Mouse (Mus musculus): ENCODE data around the gene Pdk4.

Gene Pdk4

GRCm38 (mm10) chr6:5495961-5496853 is at the start of gene Pdk4:
TSS of gene Pdk4 (minus strand) at chr6:5496309.
- peak; percentile 24 for DNase-seq (ENCODE audit: extremely low spot score, low read depth, low spot score)

- no peak for DNase-seq (ENCODE audit: extremely low spot score, low read depth, low spot score)
These were observed 41.8 kb upstream of the Pdk4 start for GRCm38 (mm10) chr6:5537855-5538365.

GRCm38 (mm10) chr6:5535754-5536153 is 39.6 kb upstream of the Pdk4 start:
- DNase-seq (ENCODE audit: extremely low spot score, low read depth, low spot score): no peak

DNA sequence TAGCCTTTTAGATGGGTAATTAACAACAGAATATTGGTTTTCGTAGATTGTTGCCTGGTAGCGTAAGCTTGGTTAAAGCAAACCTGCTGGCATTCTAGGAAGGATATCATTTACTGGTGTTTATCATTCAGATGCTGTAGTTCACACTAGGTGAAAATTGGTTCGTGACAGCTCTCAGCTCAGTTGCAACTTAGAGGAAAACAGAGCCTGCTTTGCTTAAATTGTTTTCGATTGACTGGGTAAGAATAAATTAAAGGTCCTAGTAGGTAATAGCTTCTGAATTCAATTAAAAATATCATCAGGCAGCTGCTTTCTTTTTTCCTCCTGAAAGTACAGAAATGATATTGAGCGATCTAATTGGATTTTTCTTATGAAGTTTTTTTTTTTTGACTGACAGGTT is 21.0 kb upstream of the Pdk4 start:
- no peak for DNase-seq (ENCODE audit: extremely low spot score, low read depth, low spot score)

- no peak for DNase-seq (ENCODE audit: extremely low spot score, low read depth, low spot score)
These were observed 13.6 kb upstream of the Pdk4 start for GRCm38 (mm10) chr6:5509757-5510156.

DNA sequence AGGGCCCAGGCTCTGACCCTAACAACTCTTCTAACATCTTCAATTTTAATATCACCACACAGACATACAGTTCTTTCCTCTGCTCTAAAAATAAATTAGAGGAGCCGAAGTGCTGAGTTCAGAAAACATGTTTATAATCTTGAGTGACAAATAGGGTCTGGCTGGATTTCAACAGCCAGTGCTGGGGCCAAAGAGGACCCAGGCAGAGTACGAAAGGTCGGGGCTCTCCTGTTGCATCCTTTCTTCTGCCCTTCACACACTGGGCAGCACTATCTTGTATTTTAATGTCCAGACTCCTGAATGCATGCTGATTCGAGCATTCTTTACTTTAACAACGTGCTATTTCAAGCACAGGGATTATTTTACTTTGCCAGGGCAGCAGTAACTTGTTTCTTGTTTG is 13.2 kb upstream of the Pdk4 start:
- DNase-seq (ENCODE audit: extremely low spot score, low read depth, low spot score): no peak

DNA sequence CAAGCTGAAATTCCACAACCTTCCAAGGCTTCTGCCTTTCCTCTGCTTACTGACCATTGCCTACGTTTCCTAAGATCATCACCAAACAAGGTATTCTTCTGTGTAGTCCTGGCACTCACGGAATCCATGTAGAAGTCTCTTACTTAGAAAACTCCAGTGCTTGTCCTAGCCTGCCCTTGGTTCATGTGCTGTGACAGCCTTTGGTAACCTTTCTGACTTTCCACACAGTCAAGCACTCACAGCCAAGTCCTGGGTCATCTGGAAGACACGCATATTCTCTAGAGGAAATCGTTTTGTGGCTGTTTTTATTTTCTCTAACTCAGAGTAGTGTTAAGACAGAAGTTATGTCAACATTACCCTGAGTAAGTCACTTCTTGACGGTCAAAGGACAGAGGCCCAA is 11.7 kb upstream of the Pdk4 start:
- no peak for DNase-seq (ENCODE audit: extremely low spot score, low read depth, low spot score)

DNA sequence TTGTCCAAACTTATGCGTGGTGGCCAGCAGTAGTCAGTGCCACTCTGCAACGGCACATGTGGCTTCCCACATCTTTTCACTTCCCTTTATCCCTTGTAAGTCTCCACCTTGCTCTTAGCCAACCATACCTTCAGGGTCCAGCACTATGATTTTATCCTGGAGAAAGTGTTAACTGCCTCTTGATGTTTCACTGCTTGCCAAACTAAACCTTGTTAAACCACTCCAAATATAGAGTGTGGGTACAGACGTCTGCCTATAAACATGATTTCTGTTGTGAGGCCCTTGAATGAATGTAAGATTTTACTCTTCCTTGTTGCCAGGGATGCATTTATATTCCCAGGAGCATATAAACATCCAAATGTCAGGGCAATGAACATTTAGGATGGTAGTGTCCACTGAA is 10.2 kb upstream of the Pdk4 start:
- no peak for DNase-seq (ENCODE audit: extremely low spot score, low read depth, low spot score)

- no peak for DNase-seq (ENCODE audit: extremely low spot score, low read depth, low spot score)
These were observed 6.7 kb upstream of the Pdk4 start for GRCm38 (mm10) chr6:5502810-5503209.

GRCm38 (mm10) chr6:5501551-5501950 is 5.4 kb upstream of the Pdk4 start:
- no peak for DNase-seq (ENCODE audit: extremely low spot score, low read depth, low spot score)

GRCm38 (mm10) chr6:5498740-5499139 is 2.6 kb upstream of the Pdk4 start:
- no peak for DNase-seq (ENCODE audit: extremely low spot score, low read depth, low spot score)

DNA sequence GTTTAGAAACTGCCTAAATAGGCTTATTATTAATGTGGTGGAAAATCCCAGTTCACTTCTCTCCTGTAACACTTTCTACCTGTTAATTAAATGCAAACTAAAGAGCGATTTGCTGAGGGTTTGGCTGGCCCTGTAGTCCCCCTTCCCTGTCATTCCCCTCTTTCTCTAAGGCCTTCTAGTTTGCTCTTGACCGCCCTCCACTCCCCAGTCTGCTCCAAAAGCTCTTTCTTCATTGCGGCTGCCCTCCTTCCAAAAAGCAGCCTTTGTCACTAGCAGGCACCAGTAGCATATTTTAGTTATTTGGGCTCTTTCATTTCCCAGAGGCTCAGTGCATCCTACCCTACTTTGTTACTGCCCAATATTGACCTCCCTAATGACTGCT is 736 bp upstream of the Pdk4 start:
- no peak for DNase-seq (ENCODE audit: extremely low spot score, low read depth, low spot score)

- DNase-seq (ENCODE audit: extremely low spot score, low read depth, low spot score): no peak
These were observed 11.1 kb downstream of the Pdk4 start for GRCm38 (mm10) chr6:5485028-5485427.

DNA sequence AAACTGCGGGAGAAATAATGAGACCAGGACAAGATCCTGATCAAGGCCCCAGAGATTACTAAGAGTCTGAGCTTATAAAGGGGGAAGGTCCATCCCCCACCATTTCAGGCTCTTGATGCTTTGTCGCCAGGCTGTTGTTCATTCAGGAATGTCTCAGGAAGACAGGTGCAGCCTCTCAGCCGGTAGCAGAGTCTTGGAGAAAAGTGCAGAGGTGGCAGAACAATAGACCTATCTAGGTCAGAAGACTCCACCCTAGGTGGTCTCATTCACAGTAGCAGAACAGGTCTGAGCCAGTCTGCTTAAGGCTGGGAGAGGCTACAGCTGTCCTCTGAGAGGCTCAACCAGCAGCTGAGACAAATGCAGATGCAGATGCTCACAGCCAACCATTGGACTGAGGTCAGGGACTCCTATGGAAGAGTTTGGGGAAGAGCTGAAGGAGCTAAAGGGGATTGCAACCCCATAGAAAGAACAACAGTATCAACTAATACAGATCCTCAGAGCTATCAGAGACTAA is 13.8 kb downstream of the Pdk4 start:
- DNase-seq (ENCODE audit: extremely low spot score, low read depth, low spot score): no peak

- no peak for DNase-seq (ENCODE audit: extremely low spot score, low read depth, low spot score)
These were observed 15.0 kb downstream of the Pdk4 start for GRCm38 (mm10) chr6:5481066-5481465.

- no peak for DNase-seq (ENCODE audit: extremely low spot score, low read depth, low spot score)
These were observed 22.1 kb downstream of the Pdk4 start for GRCm38 (mm10) chr6:5474021-5474420.

DNA sequence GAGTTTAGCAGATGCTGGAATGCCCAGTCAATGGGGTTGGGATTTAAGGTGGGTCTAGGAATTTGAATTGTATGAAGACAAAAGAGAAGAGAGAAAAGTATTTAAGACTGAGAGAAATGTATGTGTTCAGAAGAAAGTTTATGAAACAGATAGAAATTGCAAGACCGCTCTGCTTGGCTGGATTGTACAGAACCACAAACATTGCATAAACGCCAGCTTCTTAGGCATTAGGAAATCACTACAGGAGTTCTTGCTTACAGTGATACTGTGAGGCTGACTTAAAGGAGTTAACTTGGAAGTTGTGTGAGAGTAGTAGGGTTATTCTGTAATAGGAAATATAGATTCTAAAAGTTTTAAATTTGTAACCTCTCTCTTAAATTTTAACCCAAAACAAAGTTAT is 23.4 kb downstream of the Pdk4 start:
- no peak for DNase-seq (ENCODE audit: extremely low spot score, low read depth, low spot score)

DNA sequence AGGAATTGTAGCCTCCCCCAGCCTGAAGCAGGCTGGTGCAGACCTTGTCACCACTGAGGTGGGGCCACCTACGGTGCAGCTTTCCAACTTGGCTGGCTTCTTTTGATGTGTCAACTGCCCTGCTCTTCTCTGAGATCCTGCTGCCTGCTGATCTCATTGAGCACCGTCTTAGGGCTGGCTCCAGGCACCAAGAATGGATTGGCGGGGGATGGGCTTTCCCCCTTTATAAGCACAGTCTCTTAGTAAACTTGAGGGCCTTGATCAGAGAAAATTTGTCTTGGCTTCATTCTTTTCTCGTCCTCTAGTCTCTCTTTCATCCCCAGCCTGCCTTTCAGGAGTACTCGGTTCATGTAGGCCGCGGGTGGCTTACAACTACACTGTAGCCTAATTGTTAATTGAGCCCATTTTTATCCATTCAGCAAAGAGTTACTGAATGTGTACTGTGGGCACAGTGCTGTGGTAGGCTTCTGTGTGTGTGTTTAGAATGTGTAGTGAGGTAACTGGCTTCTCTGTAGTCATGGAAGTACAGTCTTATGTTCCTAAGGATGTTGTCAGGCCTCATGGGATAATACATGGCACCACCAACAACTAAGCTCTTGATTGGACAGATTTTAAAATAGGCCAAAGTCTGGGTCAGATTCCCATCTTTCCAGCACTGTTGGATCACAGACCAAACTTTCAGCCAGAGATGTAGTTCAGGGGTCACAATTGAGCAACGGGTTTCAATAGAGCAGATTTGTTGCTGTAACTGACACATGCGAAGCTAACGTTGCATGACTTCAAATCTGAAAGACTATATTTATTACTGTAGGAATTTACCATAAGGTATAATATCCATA is 25.4 kb downstream of the Pdk4 start:
- DNase-seq (ENCODE audit: extremely low spot score, low read depth, low spot score): no peak

DNA sequence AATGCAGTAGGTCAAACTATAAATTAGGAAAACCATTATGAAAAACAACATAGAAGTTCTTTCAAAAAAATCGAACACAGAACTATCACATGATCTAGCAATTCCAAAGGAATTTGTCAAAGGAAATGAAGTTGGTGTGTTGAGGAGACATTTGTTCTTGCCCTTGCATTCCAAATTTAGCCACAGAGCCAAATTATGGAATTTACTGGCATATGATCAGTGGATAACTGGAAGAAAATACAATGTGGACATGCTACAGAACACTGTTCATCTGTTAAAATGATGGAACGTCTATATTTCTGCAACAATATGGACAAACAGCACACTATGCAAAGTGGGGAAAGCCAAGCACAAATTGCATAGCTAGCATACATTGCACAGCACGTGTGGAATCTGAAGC is 40.3 kb downstream of the Pdk4 start:
- DNase-seq (ENCODE audit: extremely low spot score, low read depth, low spot score): no peak

- DNase-seq (ENCODE audit: extremely low spot score, low read depth, low spot score): no peak
These were observed 46.2 kb downstream of the Pdk4 start for GRCm38 (mm10) chr6:5449878-5450277.

DNA sequence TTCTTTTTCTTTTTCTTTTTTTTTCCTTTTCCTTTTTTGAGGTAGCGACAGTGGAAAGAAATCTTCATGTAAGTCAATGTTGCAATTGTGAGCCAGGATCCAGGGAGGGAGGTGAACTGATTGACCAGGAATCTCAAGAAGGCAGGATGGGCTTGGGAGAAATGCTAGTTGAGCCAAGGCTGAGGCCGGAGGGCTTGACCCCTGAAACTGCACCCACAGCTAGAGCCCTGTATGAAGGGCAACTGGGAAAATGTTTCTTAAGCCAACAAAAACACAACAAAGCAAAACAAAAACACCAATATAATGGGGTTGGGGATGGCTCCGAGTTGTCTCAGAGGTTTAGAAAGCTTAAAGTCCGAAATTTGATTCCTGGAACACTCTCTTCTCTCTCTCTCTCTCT is 47.7 kb downstream of the Pdk4 start:
- DNase-seq (ENCODE audit: extremely low spot score, low read depth, low spot score): no peak

DNA sequence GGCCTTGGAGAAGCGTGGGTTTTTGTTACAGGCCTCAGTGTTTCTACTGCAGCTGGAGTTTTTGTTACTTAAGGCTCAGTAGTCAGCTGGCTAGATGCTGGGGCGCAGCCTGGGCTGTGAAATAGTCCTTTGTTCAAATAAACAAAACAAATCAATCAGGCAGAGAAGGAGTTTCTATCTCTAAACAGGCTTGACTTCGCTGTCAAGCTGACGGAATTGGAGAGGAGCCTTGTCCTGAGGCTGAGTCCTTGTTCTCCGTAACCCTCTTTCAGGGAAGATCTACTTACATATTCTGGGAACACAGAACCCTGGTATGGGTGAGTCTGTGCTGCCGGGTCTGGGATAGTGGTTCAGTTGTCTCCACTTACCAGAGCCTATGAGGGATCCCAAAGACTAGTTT is 48.6 kb downstream of the Pdk4 start:
- no peak for DNase-seq (ENCODE audit: extremely low spot score, low read depth, low spot score)

Measured in hindlimb bud, embryonic 11.5 days (tissue).